Mouse (Mus musculus) CH12F3 (cell line): ENCODE data around the gene Pwp2.

Source experiments
- in situ Hi-C: fragments of 300-500 bp; cut with MboI; formaldehyde crosslinking; loops from 2 replicates; pipeline ENCODE4 v1.14.3; 2020; ENCODE audit warnings: low sequenced_read_pairs

The Pwp2 gene

DNA sequence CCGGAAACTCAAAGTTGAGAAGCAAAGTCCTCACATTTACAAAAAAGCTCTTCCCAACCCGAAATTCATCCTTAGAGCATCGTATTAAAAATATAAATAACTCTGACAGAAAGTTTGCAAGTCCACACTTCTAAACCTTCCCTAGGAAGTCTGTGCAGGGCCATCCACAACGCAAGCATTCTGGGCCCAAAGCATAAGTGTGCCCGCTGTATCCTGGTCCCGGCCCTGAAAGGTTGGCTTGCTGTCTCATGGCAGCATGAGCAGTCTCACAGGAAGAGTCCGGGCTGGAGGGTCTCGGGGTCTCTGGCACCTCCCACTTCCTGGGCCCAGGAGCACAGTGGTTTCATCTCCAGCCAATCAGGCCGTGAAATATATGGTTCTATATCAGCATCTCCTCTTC is 13.4 kb downstream of the Pwp2 start:
- in situ Hi-C loops, result no loop called here

DNA sequence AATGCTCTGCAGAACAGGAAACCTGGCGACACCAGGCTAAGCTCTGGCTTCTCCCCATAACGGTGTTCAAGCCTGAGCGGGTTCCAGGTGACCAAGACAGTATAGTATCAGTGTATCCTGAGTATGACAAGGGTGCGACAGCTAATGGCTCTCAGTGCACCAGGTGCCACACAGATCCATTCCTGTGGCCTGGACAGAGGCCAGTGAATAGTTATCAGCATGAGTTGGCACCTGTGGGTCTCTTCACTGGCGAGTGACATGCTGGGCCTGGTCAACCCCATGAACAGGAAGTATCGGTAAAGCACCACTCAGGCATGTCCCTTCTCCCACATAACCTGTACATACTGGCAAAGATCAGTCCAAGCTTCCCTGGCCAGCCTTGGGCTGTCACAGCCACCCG is 13.9 kb downstream of the Pwp2 start:
- in situ Hi-C loops, result no loop called here

DNA sequence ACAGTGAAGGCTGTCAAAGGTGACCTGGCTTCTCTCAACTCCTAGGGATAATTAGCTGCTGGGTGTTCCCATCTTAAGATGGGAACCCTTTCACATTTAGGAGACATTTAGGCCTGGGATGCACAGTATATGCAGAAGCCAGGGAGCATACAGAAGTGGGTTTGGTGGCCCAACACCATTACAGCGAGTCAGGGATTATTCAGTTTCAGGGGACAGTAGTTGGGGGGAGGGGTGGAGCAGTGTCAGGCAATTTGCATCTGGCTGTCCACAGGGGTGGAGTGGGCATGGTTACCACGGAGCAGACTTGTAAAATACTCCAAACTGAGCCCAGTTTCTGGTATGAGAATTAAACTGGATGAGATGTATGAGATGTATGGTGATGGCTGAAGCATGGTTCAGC is 14.5 kb downstream of the Pwp2 start:
- in situ Hi-C loops, result no loop called here

- in situ Hi-C loops, result loop anchor here (5.0 kb wide), 1 partner anchor 137 kb away; no protein-coding TSS in a partner anchor
Observed at GRCm38 (mm10) chr10:78169281-78170042, 15.5 kb downstream of the Pwp2 start, which contains the start of gene D10Jhu81e. Gene D10Jhu81e (minus strand): TSS chr10:78169782.

DNA sequence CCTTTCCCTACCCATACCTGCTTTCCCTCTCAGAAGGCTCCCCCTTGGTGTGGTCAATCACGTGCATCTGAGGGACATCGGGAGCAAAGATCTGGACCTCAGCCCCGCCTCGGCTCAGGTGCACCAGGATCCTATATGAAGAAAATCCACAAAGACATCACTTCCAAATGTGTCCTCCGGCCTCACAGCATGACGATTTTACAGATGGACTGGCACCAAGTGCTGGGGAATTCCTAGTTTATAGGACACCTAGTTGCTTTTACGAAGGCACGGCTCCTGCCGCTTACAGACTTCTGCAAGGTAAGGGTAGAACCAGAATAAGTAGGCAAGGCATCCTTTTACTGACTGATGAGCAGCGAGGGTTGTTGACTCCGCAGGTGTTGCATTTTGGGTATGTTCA is 16.2 kb downstream of the Pwp2 start:
- in situ Hi-C loops, result loop anchor here (5.0 kb wide), 1 partner anchor 136 kb away; no protein-coding TSS in a partner anchor

- in situ Hi-C loops, result loop anchor here (5.0 kb wide), 1 partner anchor 135 kb away; no protein-coding TSS in a partner anchor
Observed at GRCm38 (mm10) chr10:78167775-78168174, 17.2 kb downstream of the Pwp2 start.

GRCm38 (mm10) chr10:78167333-78167732 is 17.6 kb downstream of the Pwp2 start:
- in situ Hi-C loops, result loop anchor here (5.0 kb wide), 1 partner anchor 135 kb away; no protein-coding TSS in a partner anchor

- in situ Hi-C loops, result loop anchor here (5.0 kb wide), 1 partner anchor 133 kb away; no protein-coding TSS in a partner anchor
Observed at GRCm38 (mm10) chr10:78165256-78166005, 19.5 kb downstream of the Pwp2 start.

DNA sequence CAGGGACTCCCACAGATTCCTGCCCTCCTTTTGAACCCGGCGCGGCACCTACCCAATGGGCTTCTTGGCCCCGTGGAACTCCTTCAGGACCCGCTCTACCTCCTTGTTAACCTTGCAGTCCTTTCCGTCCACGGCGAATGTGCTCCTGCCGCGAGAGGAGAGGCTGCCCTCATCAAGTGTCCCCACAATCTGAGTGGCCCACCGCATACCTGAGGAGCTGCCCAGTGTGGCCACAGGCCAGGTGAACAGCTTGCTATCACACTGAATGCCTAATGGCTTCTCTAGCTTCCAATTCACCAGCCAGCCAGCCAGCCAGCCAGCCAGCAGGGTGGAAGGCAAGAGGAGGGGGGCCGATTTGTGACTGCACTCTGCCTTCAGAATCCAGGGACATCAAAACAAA is 20.2 kb downstream of the Pwp2 start:
- in situ Hi-C loops, result loop anchor here (5.0 kb wide), 1 partner anchor 132 kb away; no protein-coding TSS in a partner anchor

GRCm38 (mm10) chr10:78163923-78164322 is 21.0 kb downstream of the Pwp2 start:
- in situ Hi-C loops, result no loop called here

- in situ Hi-C loops, result no loop called here
Observed at GRCm38 (mm10) chr10:78163241-78163640, 21.7 kb downstream of the Pwp2 start.

DNA sequence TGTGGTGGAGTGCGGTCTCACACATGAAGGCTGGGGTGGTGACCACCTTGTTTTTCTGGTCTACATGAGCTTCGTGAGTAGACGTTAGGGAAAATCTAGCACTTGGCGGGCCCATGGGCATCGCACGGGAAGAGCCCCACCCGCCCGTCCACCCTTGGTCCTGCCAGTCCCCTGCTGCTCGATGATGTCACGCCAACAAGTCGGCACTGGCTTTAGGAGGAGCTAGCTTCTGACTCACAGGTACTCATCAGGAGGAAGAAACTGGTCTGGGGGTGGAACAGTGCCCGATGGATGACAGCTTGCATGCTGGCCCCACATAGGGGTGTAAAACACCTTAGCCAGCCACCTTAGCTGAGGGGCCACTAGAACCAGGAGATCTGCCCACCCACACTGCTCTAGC is 22.3 kb downstream of the Pwp2 start:
- in situ Hi-C loops, result no loop called here

DNA sequence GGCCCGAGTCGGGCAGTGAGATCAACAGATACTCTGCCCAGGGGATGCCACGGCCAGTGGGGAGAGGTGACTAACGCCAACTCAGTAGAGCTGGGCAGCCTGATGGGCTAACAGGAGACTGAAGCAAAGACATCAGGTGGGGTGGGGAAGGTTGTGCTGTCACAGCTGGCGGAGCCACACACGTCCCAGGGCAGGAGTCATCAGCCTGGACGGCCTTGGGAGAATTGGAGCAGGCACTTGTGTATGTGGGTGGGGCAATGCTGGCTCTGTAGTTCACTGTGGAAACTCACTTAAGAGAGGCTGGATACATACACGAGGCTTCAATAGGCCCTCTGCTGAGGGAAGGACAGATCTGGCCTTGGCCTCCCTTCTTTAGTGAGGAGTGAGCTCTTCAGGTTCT is 23.9 kb downstream of the Pwp2 start:
- in situ Hi-C loops, result no loop called here

GRCm38 (mm10) chr10:78160369-78161095 is 24.4 kb downstream of the Pwp2 start:
- in situ Hi-C loops, result no loop called here

DNA sequence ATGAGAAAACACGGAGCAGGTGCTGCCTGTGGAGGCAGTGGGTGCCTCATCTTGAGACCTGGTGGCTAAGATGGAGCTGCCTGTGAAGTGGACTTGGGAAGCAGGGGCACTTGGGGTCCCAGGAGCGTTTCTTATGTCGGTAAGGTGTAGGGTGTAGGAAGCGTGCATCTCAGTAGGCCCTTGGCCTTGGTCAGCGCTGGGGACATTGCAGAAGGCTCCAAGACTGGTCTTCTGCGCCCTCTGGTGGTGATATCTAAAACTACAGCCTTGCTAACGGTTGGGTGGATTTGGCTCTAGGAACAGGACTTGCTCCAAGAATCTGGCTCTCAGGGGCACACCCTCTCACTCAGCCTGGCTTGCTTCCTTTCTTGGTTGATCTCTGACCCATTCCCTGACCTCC is 25.0 kb downstream of the Pwp2 start:
- in situ Hi-C loops, result no loop called here

- in situ Hi-C loops, result no loop called here
Observed at GRCm38 (mm10) chr10:78159252-78159878, 25.6 kb downstream of the Pwp2 start.

- in situ Hi-C loops, result no loop called here
Observed at GRCm38 (mm10) chr10:78158041-78158440, 26.9 kb downstream of the Pwp2 start.

GRCm38 (mm10) chr10:78156926-78157325 is 28.0 kb downstream of the Pwp2 start:
- in situ Hi-C loops, result no loop called here

DNA sequence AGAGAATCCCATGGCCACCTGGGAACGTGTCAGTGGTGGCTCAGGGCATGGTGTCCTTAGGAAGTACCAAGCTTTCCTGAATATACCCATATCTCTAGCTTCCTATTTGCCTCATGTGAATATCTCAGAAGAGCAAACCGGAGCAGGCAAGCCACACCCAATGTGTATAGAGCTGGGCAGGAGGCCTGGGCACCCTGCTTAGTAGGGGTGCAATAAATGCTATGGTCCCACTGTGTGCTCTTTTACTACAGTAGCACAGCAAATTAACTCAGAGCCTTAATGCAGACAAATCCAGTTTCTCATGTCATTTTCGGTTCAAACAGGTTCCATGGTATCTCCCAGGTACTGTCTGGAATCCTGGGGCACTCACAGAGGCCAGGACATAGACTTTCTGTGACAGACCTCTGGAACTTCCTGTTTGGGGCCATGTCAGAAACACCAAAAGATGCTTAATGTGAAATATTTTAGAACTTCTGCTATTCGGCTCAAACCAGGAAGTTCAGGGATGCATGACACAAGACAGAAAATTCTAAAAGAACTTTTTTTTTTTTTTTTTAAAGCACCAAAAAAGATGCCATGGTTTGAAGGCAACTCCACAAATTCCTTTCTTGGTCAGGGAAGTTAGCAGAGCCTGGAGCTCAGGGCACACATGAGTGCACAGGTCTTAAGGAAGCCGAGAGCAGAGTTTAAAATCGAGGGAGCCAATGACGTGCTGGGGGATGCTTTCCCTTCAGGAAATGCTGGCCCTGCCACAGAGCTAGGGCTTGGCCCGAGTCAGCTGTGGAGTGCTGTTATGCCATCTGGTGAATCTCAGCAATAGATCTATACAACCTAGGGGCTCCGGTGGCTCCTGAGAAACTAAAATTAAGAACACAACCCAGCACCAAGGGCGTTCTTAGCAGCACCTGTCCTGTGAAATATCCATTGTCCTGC is 35.8 kb downstream of the Pwp2 start:
- in situ Hi-C loops, result no loop called here
